Mouse (Mus musculus) ES-E14 (cell line): ENCODE measurements around the gene Smim11.

Experiments
- CHD2 ChIP-seq: IDR thresholded peaks from 2 replicates; pipeline ENCODE4 v1.6.1; 2014; ENCODE audit warnings: mild to moderate bottlenecking, low read depth, low read length, inconsistent platforms
- HCFC1 ChIP-seq: IDR thresholded peaks from 2 replicates; pipeline ENCODE4 v1.6.1; 2012; ENCODE audit warnings: low read length, inconsistent platforms, borderline replicate concordance; ENCODE audit not compliant: insufficient read depth
- MAFK ChIP-seq: IDR thresholded peaks from 2 replicates; pipeline ENCODE4 v1.6.1; 2014; ENCODE audit warnings: mild to moderate bottlenecking, low read depth, low read length, inconsistent platforms; ENCODE audit not compliant: insufficient read depth
- ZNF384 ChIP-seq: IDR thresholded peaks from 2 replicates; pipeline ENCODE4 v1.6.1; 2012; ENCODE audit warnings: low read depth, low read length, inconsistent platforms

- TF ChIP-seq CHD2 (no peak), ZNF384 (no peak), HCFC1 (no peak), MAFK (no peak)
Observed at GRCm38 (mm10) chr16:92330966-92331365, 29.9 kb downstream of the Smim11 start.
